Mouse (Mus musculus): ENCODE data around the gene Plod2. TPM values are rescaled to one million over a fixed set of nuclear protein-coding genes. Genes with fewer than 3 reads are reported as not detected.

Plod2 gene
- polyA plus RNA-seq, 1 experiment = 79.7 TPM

GRCm38 (mm10) chr9:92568798-92569197, 26.8 kb downstream of the Plod2 start:
- Histone ChIP-seq H3K36me3 (ENCODE audit: control insufficient read depth, insufficient read depth, low read length, poor library complexity, severe bottlenecking) (no peaks in the 10 kb centered on the region), H3K9me3 (replicated peaks; ENCODE audit: control insufficient read depth, insufficient read depth, low read length, poor library complexity, severe bottlenecking) (no peaks in the 10 kb centered on the region), H3K4me1 (ENCODE audit: control insufficient read depth, insufficient read depth, low read length) (no peaks in the 10 kb centered on the region), H3K27ac (ENCODE audit: insufficient read depth, low read length) (no peak overlapping the region), H3K27me3 (ENCODE audit: control insufficient read depth, insufficient read depth, low read length, poor library complexity, severe bottlenecking) (no peaks in the 10 kb centered on the region), H3K4me3 (ENCODE audit: low read depth, low read length) (no peak overlapping the region), H3K9ac (ENCODE audit: low read depth, poor library complexity, severe bottlenecking) (no peak overlapping the region)
- no peak for TF ChIP-seq EP300 (IDR thresholded peaks at IDR 0.05; ENCODE audit: insufficient read depth, low read depth, low read length)
- no peak for TF ChIP-seq CTCF (IDR thresholded peaks at IDR 0.05; ENCODE audit: low read depth, low read length)
- no peak for TF ChIP-seq POLR2A (IDR thresholded peaks at IDR 0.05; ENCODE audit: insufficient read depth, low read length)

- Histone ChIP-seq H3K36me3 (ENCODE audit: control insufficient read depth, insufficient read depth, low read length, poor library complexity, severe bottlenecking) (no peaks in the 10 kb centered on the region), H3K27ac (ENCODE audit: insufficient read depth, low read length) (no peak overlapping the region), H3K9me3 (replicated peaks; ENCODE audit: control insufficient read depth, insufficient read depth, low read length, poor library complexity, severe bottlenecking) (no peaks in the 10 kb centered on the region), H3K4me3 (ENCODE audit: low read depth, low read length) (no peak overlapping the region), H3K9ac (ENCODE audit: low read depth, poor library complexity, severe bottlenecking) (no peak overlapping the region), H3K27me3 (ENCODE audit: control insufficient read depth, insufficient read depth, low read length, poor library complexity, severe bottlenecking) (no peaks in the 10 kb centered on the region), H3K4me1 (ENCODE audit: control insufficient read depth, insufficient read depth, low read length) (no peaks in the 10 kb centered on the region)
- no peak for TF ChIP-seq EP300 (IDR thresholded peaks at IDR 0.05; ENCODE audit: insufficient read depth, low read depth, low read length)
- no peak for TF ChIP-seq CTCF (IDR thresholded peaks at IDR 0.05; ENCODE audit: low read depth, low read length)
- TF ChIP-seq POLR2A (IDR thresholded peaks at IDR 0.05; ENCODE audit: insufficient read depth, low read length) = no peak
Measured at GRCm38 (mm10) chr9:92572376-92573108, 30.5 kb downstream of the Plod2 start.

GRCm38 (mm10) chr9:92583876-92584275, 41.9 kb downstream of the Plod2 start:
- H3K27ac ChIP-seq (ENCODE audit: insufficient read depth, low read length) = no peak overlapping the region
- H3K9me3 ChIP-seq (replicated peaks; ENCODE audit: control insufficient read depth, insufficient read depth, low read length, poor library complexity, severe bottlenecking) = no peaks in the 10 kb centered on the region
- no peak overlapping the region for H3K4me3 ChIP-seq (ENCODE audit: low read depth, low read length)
- no peaks in the 10 kb centered on the region for H3K4me1 ChIP-seq (ENCODE audit: control insufficient read depth, insufficient read depth, low read length)
- H3K9ac ChIP-seq (ENCODE audit: low read depth, poor library complexity, severe bottlenecking) = no peak overlapping the region
- no peaks in the 10 kb centered on the region for H3K36me3 ChIP-seq (ENCODE audit: control insufficient read depth, insufficient read depth, low read length, poor library complexity, severe bottlenecking)
- no peaks in the 10 kb centered on the region for H3K27me3 ChIP-seq (ENCODE audit: control insufficient read depth, insufficient read depth, low read length, poor library complexity, severe bottlenecking)
- no peak for TF ChIP-seq EP300 (IDR thresholded peaks at IDR 0.05; ENCODE audit: insufficient read depth, low read depth, low read length)
- TF ChIP-seq CTCF (IDR thresholded peaks at IDR 0.05; ENCODE audit: low read depth, low read length) = no peak

GRCm38 (mm10) chr9:92586025-92586424, 44.0 kb downstream of the Plod2 start:
- no peaks in the 10 kb centered on the region for H3K36me3 ChIP-seq (ENCODE audit: control insufficient read depth, insufficient read depth, low read length, poor library complexity, severe bottlenecking)
- no peak overlapping the region for H3K9ac ChIP-seq (ENCODE audit: low read depth, poor library complexity, severe bottlenecking)
- TF ChIP-seq EP300 (IDR thresholded peaks at IDR 0.05; ENCODE audit: insufficient read depth, low read depth, low read length) = no peak
- no peak for TF ChIP-seq CTCF (IDR thresholded peaks at IDR 0.05; ENCODE audit: low read depth, low read length)
- no peak for TF ChIP-seq POLR2A (IDR thresholded peaks at IDR 0.05; ENCODE audit: insufficient read depth, low read length)

GRCm38 (mm10) chr9:92587391-92587790, 45.4 kb downstream of the Plod2 start:
- Histone ChIP-seq H3K4me3 (ENCODE audit: low read depth, low read length) (no peak overlapping the region), H3K36me3 (ENCODE audit: control insufficient read depth, insufficient read depth, low read length, poor library complexity, severe bottlenecking) (no peaks in the 10 kb centered on the region), H3K27ac (ENCODE audit: insufficient read depth, low read length) (no peak overlapping the region), H3K9me3 (replicated peaks; ENCODE audit: control insufficient read depth, insufficient read depth, low read length, poor library complexity, severe bottlenecking) (no peaks in the 10 kb centered on the region), H3K4me1 (ENCODE audit: control insufficient read depth, insufficient read depth, low read length) (no peaks in the 10 kb centered on the region), H3K27me3 (ENCODE audit: control insufficient read depth, insufficient read depth, low read length, poor library complexity, severe bottlenecking) (no peaks in the 10 kb centered on the region), H3K9ac (ENCODE audit: low read depth, poor library complexity, severe bottlenecking) (no peak overlapping the region)
- TF ChIP-seq CTCF (IDR thresholded peaks at IDR 0.05; ENCODE audit: low read depth, low read length) (no peak), POLR2A (IDR thresholded peaks at IDR 0.05; ENCODE audit: insufficient read depth, low read length) (no peak), EP300 (IDR thresholded peaks at IDR 0.05; ENCODE audit: insufficient read depth, low read depth, low read length) (no peak)

More at GRCm38 (mm10) chr9:92586025-92586424, 44.0 kb downstream of the Plod2 start:
- H3K9me3 ChIP-seq (replicated peaks; ENCODE audit: control insufficient read depth, insufficient read depth, low read length, poor library complexity, severe bottlenecking) = no peaks in the 10 kb centered on the region
- no peak overlapping the region for H3K4me3 ChIP-seq (ENCODE audit: low read depth, low read length)
- no peaks in the 10 kb centered on the region for H3K4me1 ChIP-seq (ENCODE audit: control insufficient read depth, insufficient read depth, low read length)
- H3K27ac ChIP-seq (ENCODE audit: insufficient read depth, low read length) = no peak overlapping the region
- no peaks in the 10 kb centered on the region for H3K27me3 ChIP-seq (ENCODE audit: control insufficient read depth, insufficient read depth, low read length, poor library complexity, severe bottlenecking)

GRCm38 (mm10) chr9:92588226-92588625, 46.2 kb downstream of the Plod2 start:
- Histone ChIP-seq H3K4me3 (ENCODE audit: low read depth, low read length) (no peak overlapping the region), H3K36me3 (ENCODE audit: control insufficient read depth, insufficient read depth, low read length, poor library complexity, severe bottlenecking) (no peaks in the 10 kb centered on the region), H3K9me3 (replicated peaks; ENCODE audit: control insufficient read depth, insufficient read depth, low read length, poor library complexity, severe bottlenecking) (no peaks in the 10 kb centered on the region), H3K4me1 (ENCODE audit: control insufficient read depth, insufficient read depth, low read length) (no peaks in the 10 kb centered on the region), H3K27me3 (ENCODE audit: control insufficient read depth, insufficient read depth, low read length, poor library complexity, severe bottlenecking) (no peaks in the 10 kb centered on the region), H3K27ac (ENCODE audit: insufficient read depth, low read length) (no peak overlapping the region), H3K9ac (ENCODE audit: low read depth, poor library complexity, severe bottlenecking) (no peak overlapping the region)
- TF ChIP-seq CTCF (IDR thresholded peaks at IDR 0.05; ENCODE audit: low read depth, low read length) = no peak
- no peak for TF ChIP-seq EP300 (IDR thresholded peaks at IDR 0.05; ENCODE audit: insufficient read depth, low read depth, low read length)
- no peak for TF ChIP-seq POLR2A (IDR thresholded peaks at IDR 0.05; ENCODE audit: insufficient read depth, low read length)
